Mouse (Mus musculus): ENCODE measurements around the gene Rbm7. TPM values are rescaled to one million over a fixed set of nuclear protein-coding genes. Genes with fewer than 3 reads are reported as not detected.

Rbm7 gene
- total and polyA plus RNA-seq, 3 experiments: 73.4 to 220 (median 91.9) TPM

GRCm38 (mm10) chr9:48465671-48466070 lies 29.4 kb downstream of the Rbm7 start:
- Histone ChIP-seq H3K4me3 (replicated peaks in 1 of 3; ENCODE audit: low read depth in 2 of 3, low read length in 2 of 3, poor library complexity in 1 of 3) (no peak overlapping the region), H3K4me1 (ENCODE audit: control insufficient read depth in 1 of 2, insufficient read depth in 2 of 2) (no peaks in the 10 kb centered on the region), H3K27ac (ENCODE audit: insufficient read depth, low read depth) (no peak overlapping the region), H3K4me2 (ENCODE audit: insufficient read depth, low read depth, poor library complexity, severe bottlenecking) (no peak overlapping the region), H3K36me3 (replicated peaks in 1 of 2; ENCODE audit: control insufficient read depth in 1 of 2, insufficient read depth in 1 of 2, low read length in 1 of 2) (peaks cover 35 to 65% of the 10 kb centered on the region in 2 experiments), H3K9me3 (replicated peaks; ENCODE audit: low read length) (peaks cover 11% of the 10 kb centered on the region), H3K79me2 (replicated peaks; ENCODE audit: control insufficient read depth, extremely low read depth, insufficient read depth, poor library complexity, severe bottlenecking) (no peaks in the 10 kb centered on the region), H3K27me3 (replicated peaks) (no peaks in the 10 kb centered on the region), H3K9ac (ENCODE audit: insufficient read depth, low read depth) (no peak overlapping the region)
- dilution Hi-C loops (cut with MboI; ENCODE audit: extremely low pct_ligation_motif_present, extremely low pct_unique_long_range_greater_than_20kb, low sequenced_read_pairs): no loop called here
- in situ Hi-C loops (cut with MboI; ENCODE audit: low pct_ligation_motif_present, low pct_unique_long_range_greater_than_20kb, low sequenced_read_pairs): loop anchor here (10.0 kb wide), 1 partner anchor 129 kb away; no protein-coding TSS in a partner anchor
- no peak for DNase-seq (ENCODE audit: extremely low read depth)
- no peak; the same call in 1 of the 2 replicates for TF ChIP-seq POLR2AphosphoS2 (IDR thresholded peaks at IDR 0.05; ENCODE audit: low read depth, low read length)
- peak; percentile 41 for TF ChIP-seq SMC3 (IDR thresholded peaks at IDR 0.05; ENCODE audit: low read depth, low read length)
- TF ChIP-seq MAFK (IDR thresholded peaks at IDR 0.05; ENCODE audit: insufficient replicate concordance, low read length): no peak
- TF ChIP-seq PAX5 (IDR thresholded peaks at IDR 0.05; ENCODE audit: low read length): no peak
- TF ChIP-seq JUN (IDR thresholded peaks at IDR 0.05; ENCODE audit: insufficient read depth, low read depth, low read length): no peak
- TF ChIP-seq JUND (conservative IDR thresholded peaks at IDR 0.05; ENCODE audit: low read depth, low read length): no peak
- no peak for TF ChIP-seq BHLHE40 (IDR thresholded peaks at IDR 0.05; ENCODE audit: low read depth, low read length)
- no peak for TF ChIP-seq ELF1 (IDR thresholded peaks at IDR 0.05; ENCODE audit: low read depth, low read length)
- no peak for TF ChIP-seq ZC3H11A (IDR thresholded peaks at IDR 0.05; ENCODE audit: low read depth, low read length)
- TF ChIP-seq ZKSCAN1 (IDR thresholded peaks at IDR 0.05; ENCODE audit: borderline replicate concordance, low read depth, low read length): no peak
- TF ChIP-seq NRF1 (IDR thresholded peaks at IDR 0.05; ENCODE audit: low read depth, low read length): no peak
- TF ChIP-seq NELFE (IDR thresholded peaks at IDR 0.05; ENCODE audit: low read depth, low read length): no peak
- no peak for TF ChIP-seq CHD1 (IDR thresholded peaks at IDR 0.05; ENCODE audit: low read depth, low read length)
- no peak for TF ChIP-seq MYC (IDR thresholded peaks at IDR 0.05; ENCODE audit: low read depth, low read length)
- no peak for TF ChIP-seq HCFC1 (IDR thresholded peaks at IDR 0.05; ENCODE audit: low read depth, low read length)
- no peak for TF ChIP-seq EP300 (IDR thresholded peaks at IDR 0.05; ENCODE audit: low read length)
- no peak for TF ChIP-seq UBTF (IDR thresholded peaks at IDR 0.05; ENCODE audit: low read depth, low read length)
- no peak for TF ChIP-seq TBP (conservative IDR thresholded peaks at IDR 0.05; ENCODE audit: low read depth, low read length)
- TF ChIP-seq RAD21 (IDR thresholded peaks at IDR 0.05; ENCODE audit: low read depth, low read length): peak; percentile 34
- TF ChIP-seq ETS1 (conservative IDR thresholded peaks at IDR 0.05; ENCODE audit: low read depth, low read length): no peak
- peak; percentile 33; the same call in 1 of the 2 replicates for TF ChIP-seq MAX (IDR thresholded peaks at IDR 0.05; ENCODE audit: low read length)
- no peak for TF ChIP-seq KAT2A (IDR thresholded peaks at IDR 0.05; ENCODE audit: insufficient replicate concordance, low read length)
- peak; percentile 34 to 55; a peak in 3 of 4 replicates for TF ChIP-seq CTCF (conservative IDR thresholded peaks at IDR 0.05 in 1 of 2, IDR thresholded peaks at IDR 0.05 in 1 of 2; ENCODE audit: low read depth in 2 of 2, low read length in 2 of 2)
- TF ChIP-seq TCF12 (IDR thresholded peaks at IDR 0.05; ENCODE audit: low read depth, low read length): no peak
- no peak for TF ChIP-seq USF2 (conservative IDR thresholded peaks at IDR 0.05; ENCODE audit: low read depth, low read length)
- no peak for TF ChIP-seq ZMIZ1 (IDR thresholded peaks at IDR 0.05; ENCODE audit: low read depth, low read length)
- TF ChIP-seq E2F4 (IDR thresholded peaks at IDR 0.05; ENCODE audit: insufficient replicate concordance, low read depth, low read length): no peak
- no peak for TF ChIP-seq POLR2A (IDR thresholded peaks at IDR 0.05; ENCODE audit: low read depth, low read length)
- no peak for TF ChIP-seq USF1 (IDR thresholded peaks at IDR 0.05; ENCODE audit: low read depth, low read length)

Measured in CH12.LX (cell line).